Mouse (Mus musculus): ENCODE data around the gene Saxo1. TPM values are rescaled to one million over a fixed set of nuclear protein-coding genes. Genes with fewer than 3 reads are reported as not detected.

The Saxo1 gene
- total and polyA plus RNA-seq, 3 experiments: not detected

DNA sequence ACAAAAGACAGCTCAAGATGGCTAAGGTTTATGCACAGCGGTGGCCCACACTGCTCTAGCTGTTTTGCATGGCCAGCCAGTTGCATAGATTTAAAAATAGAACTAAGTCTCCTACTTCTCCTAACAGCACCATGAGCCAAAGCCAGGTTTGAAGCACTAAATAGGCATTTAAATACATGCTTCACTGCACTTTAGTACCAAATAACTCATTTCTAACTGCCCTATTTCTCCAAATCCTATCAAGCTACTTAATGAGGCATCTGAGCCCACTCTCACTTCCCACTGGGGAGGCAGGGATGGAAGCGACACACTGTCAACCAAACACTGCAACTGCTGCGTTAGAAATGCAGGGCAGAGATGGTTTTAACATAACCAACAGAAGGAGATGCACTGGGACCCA, 14.1 kb downstream of the Saxo1 start:
- H3K4me1 ChIP-seq (ENCODE audit: control insufficient read depth in 1 of 2, insufficient read depth in 2 of 2): peaks cover 9 to 44% of the 10 kb centered on the region in 2 experiments
- in situ Hi-C loops (cut with MboI; ENCODE audit: low pct_ligation_motif_present, low pct_unique_long_range_greater_than_20kb, low sequenced_read_pairs) (loop anchor here (5.0 to 25.0 kb wide), 3 partner anchors 33 to 707 kb away; partner anchors contain the start of gene Rraga), dilution Hi-C loops (cut with MboI; ENCODE audit: extremely low pct_ligation_motif_present, extremely low pct_unique_long_range_greater_than_20kb, low sequenced_read_pairs) (no loop called here)
- H3K4me2 ChIP-seq (ENCODE audit: insufficient read depth, low read depth, poor library complexity, severe bottlenecking): no peak overlapping the region
- TF ChIP-seq GABPA (IDR thresholded peaks at IDR 0.05; ENCODE audit: insufficient replicate concordance, low read depth, low read length) (no peak), MAX (IDR thresholded peaks at IDR 0.05; ENCODE audit: low read length) (no peak), NELFE (IDR thresholded peaks at IDR 0.05; ENCODE audit: low read depth, low read length) (no peak), MEF2A (IDR thresholded peaks at IDR 0.05; ENCODE audit: borderline replicate concordance, low read depth, low read length) (peak; percentile 55; the same call in 1 of the 2 replicates), NRF1 (IDR thresholded peaks at IDR 0.05; ENCODE audit: low read depth, low read length) (no peak), IRF4 (IDR thresholded peaks at IDR 0.05; ENCODE audit: low read depth, low read length) (peak; percentile 7; the same call in 1 of the 2 replicates), PAX5 (IDR thresholded peaks at IDR 0.05; ENCODE audit: low read length) (no peak), MAFK (IDR thresholded peaks at IDR 0.05; ENCODE audit: insufficient replicate concordance, low read length) (no peak), ZMIZ1 (IDR thresholded peaks at IDR 0.05; ENCODE audit: low read depth, low read length) (no peak), JUND (conservative IDR thresholded peaks at IDR 0.05; ENCODE audit: low read depth, low read length) (no peak), MYC (IDR thresholded peaks at IDR 0.05; ENCODE audit: low read depth, low read length) (no peak), EP300 (IDR thresholded peaks at IDR 0.05; ENCODE audit: low read length) (peak; percentile 23; the same call in 1 of the 2 replicates)
- no peaks in the 10 kb centered on the region for H3K79me2 ChIP-seq (replicated peaks; ENCODE audit: control insufficient read depth, extremely low read depth, insufficient read depth, poor library complexity, severe bottlenecking)
- H3K27me3 ChIP-seq (replicated peaks): no peaks in the 10 kb centered on the region
- no peak overlapping the region for H3K9ac ChIP-seq (ENCODE audit: insufficient read depth, low read depth)
- H3K27ac ChIP-seq (ENCODE audit: insufficient read depth, low read depth): no peak overlapping the region
- peak; percentile 23 for DNase-seq (ENCODE audit: extremely low read depth)
- H3K36me3 ChIP-seq (replicated peaks in 1 of 2; ENCODE audit: control insufficient read depth in 1 of 2, insufficient read depth in 1 of 2, low read length in 1 of 2): no peaks in the 10 kb centered on the region
- no peaks in the 10 kb centered on the region for H3K9me3 ChIP-seq (replicated peaks; ENCODE audit: low read length)
- no peak overlapping the region for H3K4me3 ChIP-seq (replicated peaks in 1 of 3; ENCODE audit: low read depth in 2 of 3, low read length in 2 of 3, poor library complexity in 1 of 3)

DNA sequence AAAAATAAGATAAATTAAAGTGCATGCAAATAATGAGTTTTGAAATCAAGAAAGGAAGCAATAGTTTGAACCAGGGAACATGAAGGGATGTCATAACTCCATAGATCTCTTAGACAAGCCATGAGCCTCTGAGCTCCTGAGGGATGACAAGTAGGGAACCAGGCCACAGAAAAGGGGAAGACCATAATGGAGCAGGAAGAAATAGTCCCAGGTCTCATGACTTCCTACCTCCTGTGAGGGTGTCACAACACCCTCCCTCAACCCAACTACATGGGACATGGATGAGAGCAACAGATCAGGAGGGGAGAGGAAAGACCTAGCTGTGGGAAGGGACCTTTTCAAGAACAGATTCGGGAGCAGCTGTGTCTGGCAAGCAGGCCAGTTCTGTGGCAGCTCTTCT, 16.6 kb downstream of the Saxo1 start:
- no peaks in the 10 kb centered on the region for H3K9me3 ChIP-seq (replicated peaks; ENCODE audit: low read length)
- no peak overlapping the region for H3K27ac ChIP-seq (ENCODE audit: insufficient read depth, low read depth)
- H3K79me2 ChIP-seq (replicated peaks; ENCODE audit: control insufficient read depth, extremely low read depth, insufficient read depth, poor library complexity, severe bottlenecking): no peaks in the 10 kb centered on the region
- in situ Hi-C loops (cut with MboI; ENCODE audit: low pct_ligation_motif_present, low pct_unique_long_range_greater_than_20kb, low sequenced_read_pairs) (loop anchor here (5.0 to 25.0 kb wide), 3 partner anchors 36 to 704 kb away; partner anchors contain the start of gene Rraga), dilution Hi-C loops (cut with MboI; ENCODE audit: extremely low pct_ligation_motif_present, extremely low pct_unique_long_range_greater_than_20kb, low sequenced_read_pairs) (no loop called here)
- no peak overlapping the region for H3K9ac ChIP-seq (ENCODE audit: insufficient read depth, low read depth)
- DNase-seq (ENCODE audit: extremely low read depth): no peak
- no peak overlapping the region for H3K4me3 ChIP-seq (replicated peaks in 1 of 3; ENCODE audit: low read depth in 2 of 3, low read length in 2 of 3, poor library complexity in 1 of 3)
- peaks cover 6 to 44% of the 10 kb centered on the region in 2 experiments for H3K4me1 ChIP-seq (ENCODE audit: control insufficient read depth in 1 of 2, insufficient read depth in 2 of 2)
- TF ChIP-seq MXI1 (IDR thresholded peaks at IDR 0.05; ENCODE audit: low read depth, low read length) (no peak), NRF1 (IDR thresholded peaks at IDR 0.05; ENCODE audit: low read depth, low read length) (no peak), RCOR1 (conservative IDR thresholded peaks at IDR 0.05; ENCODE audit: low read depth, low read length) (no peak), ETS1 (conservative IDR thresholded peaks at IDR 0.05; ENCODE audit: low read depth, low read length) (no peak), ZNF384 (IDR thresholded peaks at IDR 0.05; ENCODE audit: low read depth, low read length) (no peak), SMC3 (IDR thresholded peaks at IDR 0.05; ENCODE audit: low read depth, low read length) (no peak), NELFE (IDR thresholded peaks at IDR 0.05; ENCODE audit: low read depth, low read length) (no peak), JUND (conservative IDR thresholded peaks at IDR 0.05; ENCODE audit: low read depth, low read length) (no peak), JUN (IDR thresholded peaks at IDR 0.05; ENCODE audit: insufficient read depth, low read depth, low read length) (no peak), MEF2A (IDR thresholded peaks at IDR 0.05; ENCODE audit: borderline replicate concordance, low read depth, low read length) (no peak)
- no peaks in the 10 kb centered on the region for H3K27me3 ChIP-seq (replicated peaks)
- H3K36me3 ChIP-seq (replicated peaks in 1 of 2; ENCODE audit: control insufficient read depth in 1 of 2, insufficient read depth in 1 of 2, low read length in 1 of 2): no peaks in the 10 kb centered on the region
- H3K4me2 ChIP-seq (ENCODE audit: insufficient read depth, low read depth, poor library complexity, severe bottlenecking): no peak overlapping the region

Data from CH12.LX (cell line).